Mouse (Mus musculus): ENCODE results near the gene Camsap1.
A peak's percentile ranks its signal among the peaks of the same experiment; 100 is the strongest.

Gene Camsap1

DNA sequence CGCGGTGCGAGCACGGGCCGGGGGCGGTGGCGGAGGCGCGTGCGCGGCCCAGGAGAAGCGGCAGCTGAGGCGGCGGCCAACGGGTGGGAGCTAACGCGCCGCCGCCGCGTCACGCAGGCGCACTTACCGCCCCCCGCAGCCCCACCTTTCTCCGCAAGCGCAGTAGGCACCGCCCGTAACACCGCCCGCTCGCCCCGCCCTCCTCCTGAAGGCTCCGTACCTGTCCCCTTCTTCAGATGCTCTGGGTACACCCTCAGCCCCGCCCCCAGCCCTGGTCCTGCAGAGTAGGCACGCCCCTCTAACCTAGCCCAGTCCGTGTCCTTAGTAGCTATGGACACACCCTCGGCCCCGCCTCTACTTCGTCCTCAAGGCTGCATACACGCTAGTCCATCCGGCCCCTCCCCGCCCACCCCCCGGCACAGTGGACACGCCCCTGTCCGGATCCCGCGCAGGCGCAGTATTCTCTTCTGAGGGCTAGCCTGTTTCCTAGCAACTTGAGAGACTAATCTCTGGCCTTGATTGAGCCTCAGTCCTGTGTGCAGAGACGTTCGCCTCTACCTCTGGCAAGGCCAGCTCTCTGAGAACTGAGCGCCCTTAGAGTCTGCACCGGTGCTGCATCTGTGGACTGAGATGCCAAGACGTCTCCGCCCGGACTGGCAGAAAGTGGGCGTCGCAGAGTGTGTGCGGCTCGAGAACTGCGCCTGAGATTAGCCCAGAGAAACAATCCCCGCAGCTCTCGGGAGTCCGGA, at the start of gene Camsap1:
Camsap1 (minus strand) TSS at position 124 of the 749 bp plus-strand sequence.
- DNase-seq (ENCODE audit: low spot score in 2 of 2) = peak; percentile 100

DNA sequence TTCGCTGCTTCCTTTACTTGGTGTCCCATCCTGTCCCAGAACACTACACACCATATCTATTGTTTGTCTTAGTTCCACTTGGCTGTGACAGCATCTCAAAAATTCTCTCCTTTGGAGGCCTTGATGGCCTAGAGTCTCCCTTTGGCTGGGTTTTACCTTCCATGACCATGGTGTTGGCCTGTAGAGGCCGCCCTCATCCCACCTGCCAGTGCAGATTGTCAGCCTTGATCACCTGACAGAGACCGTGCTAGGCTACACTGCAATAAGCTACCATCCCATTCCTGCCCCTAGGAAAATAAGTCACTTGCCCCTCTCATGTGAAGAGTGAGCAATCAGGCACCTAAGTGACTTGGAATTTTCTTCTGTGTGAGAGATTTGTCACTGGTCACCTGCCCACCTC, 47.2 kb upstream of the Camsap1 start:
- no peak for DNase-seq (ENCODE audit: low spot score in 2 of 2)

DNA sequence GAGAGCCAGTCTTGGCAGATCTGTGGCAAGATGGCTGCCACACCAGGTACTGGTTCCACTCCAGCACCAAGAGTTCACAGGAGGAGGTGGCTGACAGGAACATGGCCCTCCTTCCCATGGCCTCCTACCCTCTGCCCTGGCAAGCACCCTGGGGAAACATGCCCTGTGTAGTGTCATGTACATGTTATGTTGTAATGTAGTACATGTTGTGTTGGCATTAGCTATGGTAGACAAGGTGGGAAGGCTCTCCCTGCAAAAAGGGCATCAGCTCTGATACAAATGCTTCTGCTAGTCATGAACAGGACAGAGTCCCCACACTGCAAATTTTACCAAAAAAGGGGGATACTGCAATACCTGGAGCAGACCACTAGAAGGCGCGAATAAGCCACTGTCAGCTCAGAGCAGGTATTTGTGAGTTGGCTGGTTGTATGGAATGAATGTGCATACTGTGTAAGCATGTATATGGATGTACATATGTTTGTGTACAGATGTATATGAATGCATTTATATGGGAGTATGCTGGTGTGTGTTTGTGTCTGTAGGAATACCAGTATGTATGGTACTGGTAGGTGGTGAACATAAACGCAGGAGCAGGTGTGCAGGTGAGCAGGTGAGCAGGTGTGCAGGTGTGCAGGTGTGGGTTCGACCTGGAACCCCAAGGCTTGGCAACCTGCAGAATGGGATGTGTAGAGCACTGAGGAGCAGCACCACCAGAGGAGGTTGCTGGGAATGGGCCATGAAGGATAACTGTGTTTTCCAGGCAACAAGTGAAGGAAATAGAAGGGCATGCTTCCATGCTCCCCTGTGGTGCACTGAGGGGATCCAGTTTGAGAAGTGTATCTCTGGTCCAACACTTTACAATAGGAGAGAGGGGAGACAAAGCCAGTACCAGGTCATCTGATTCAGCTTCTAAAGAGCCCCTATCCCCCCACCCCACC, 41.3 kb upstream of the Camsap1 start:
- DNase-seq (ENCODE audit: low spot score in 2 of 2) = no peak

DNA sequence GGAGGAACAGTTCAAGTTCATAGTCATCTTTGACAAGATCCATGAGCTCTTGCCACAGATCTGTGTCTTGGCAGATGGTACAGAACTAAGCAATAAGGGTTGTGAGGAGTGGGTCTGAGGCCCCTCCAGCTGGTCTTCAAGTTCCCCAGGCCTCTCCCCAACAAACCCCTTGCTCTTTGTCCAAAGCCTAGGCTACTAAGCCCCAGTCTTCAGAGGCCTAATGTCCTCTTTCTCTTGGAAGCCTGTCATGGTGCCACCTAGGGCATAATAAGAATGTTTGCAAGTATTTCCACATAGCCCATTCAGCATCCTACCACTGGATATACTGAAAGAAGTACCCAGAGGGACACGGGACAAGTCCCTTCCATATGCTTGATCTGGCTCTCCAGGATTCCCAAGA, 39.5 kb upstream of the Camsap1 start:
- DNase-seq (ENCODE audit: low spot score in 2 of 2) = no peak

DNA sequence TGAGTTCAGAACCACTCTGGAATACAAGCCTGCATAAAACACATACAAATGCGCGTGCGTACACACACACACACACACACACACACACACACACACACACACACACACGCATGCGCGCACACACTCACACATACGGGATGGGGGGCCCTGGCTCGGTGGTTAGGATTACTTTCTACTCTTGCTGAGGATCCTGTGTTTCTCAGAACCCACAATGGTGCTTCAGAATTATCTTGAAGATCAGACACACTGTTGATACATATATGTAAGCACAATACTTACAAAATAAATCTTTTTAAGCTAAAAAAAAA, 39.1 kb upstream of the Camsap1 start:
- DNase-seq (ENCODE audit: low spot score in 2 of 2) = no peak

DNA sequence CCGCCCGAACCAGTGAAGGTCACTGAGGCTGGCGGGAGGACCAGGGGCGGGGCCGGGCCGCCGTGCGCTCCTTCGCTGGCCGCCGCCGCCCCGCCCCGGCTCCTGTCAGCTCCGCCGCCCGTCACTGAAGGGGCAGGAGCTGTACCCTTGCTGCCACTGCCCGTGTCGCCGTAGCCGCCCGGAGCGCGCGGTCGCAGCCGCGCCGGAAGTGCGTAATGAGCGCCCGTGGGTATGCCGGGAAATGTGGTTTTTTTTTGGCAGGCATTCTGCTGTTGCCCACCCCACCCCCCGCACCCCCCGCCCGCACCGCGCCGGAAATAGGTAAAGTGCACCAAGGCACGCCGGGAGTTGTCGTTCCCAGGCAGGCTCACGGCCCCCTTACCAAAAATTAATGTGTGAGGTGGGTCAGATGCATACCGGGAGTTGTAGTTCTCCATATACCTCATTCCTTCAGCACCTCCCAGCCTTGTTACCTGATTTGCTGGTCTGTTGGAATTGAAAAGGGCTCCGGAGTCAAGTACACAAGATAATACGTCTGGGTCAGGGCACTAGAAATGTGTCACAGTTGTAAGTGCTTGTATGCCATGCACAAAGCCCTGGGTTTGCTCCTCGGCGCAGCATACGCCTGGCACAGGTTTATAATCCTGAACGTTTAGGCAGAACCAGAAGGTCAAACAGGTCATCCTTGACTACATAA, 38.6 kb upstream of the Camsap1 start, which contains the start of gene Ubac1:
Ubac1 (minus strand) TSS at position 187 of the 697 bp plus-strand sequence.
- peak; percentile 84 for DNase-seq (ENCODE audit: low spot score in 2 of 2)

DNA sequence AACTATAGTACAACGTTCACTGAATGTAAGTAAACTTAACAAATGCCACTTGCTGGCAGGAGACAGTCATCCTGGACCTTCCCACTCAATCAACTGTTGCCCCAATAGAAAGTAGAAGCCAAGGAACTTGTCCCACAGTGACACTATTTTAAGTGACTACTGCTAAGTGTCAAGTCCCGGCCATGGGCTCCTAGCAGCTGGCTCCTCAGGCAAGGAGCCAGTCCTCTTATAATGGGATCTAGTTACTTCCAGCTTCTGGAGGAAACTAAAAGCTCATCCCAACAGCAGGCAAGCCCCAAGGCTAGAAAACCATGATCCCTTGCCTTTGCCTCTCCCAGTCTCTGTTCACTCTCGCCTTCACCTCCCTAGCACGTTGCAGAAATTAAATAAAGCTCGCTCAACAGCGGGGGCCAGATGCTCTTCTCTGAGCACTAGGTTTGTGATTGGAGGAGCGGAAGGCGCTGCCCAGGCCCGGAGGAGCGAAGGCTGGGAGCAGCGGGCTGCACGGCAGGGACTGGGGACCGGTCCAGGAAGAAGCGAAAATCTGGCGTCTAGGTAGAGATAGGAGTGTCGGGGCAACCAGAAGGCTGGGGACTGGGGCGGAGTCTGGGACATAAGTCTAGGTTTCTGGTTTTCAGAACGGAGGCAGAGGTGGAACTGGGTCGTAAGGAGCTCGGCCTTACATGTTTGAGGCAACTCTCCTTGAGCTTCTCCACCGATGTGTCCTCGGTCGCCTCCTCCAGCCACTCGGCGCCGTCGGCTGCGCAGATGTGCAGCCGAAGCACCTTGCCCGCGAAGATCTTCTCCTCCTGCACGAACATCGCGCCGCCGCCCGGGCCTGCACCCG, 37.9 kb upstream of the Camsap1 start:
- peak in 1 of 2 experiments; percentile 37 for DNase-seq (ENCODE audit: low spot score in 2 of 2)

DNA sequence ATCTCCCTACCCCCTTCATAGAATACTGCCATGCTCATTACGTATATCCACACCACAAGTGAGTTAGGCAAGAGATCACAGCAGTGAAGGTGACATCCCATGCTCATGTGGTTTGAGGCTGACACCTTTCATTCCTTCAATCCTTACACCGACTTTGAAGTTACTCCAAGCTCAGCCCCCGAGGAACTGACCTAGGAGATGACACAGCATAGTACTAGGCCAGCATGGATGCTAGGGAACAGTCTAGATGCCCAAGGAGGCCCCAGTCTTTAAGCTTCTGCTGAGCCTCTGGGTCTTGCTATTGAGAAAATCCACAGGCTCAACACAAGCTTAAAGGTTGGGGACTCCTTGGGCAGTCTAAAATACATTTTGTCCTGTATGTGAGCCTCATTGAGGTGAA, 36.8 kb upstream of the Camsap1 start:
- no peak for DNase-seq (ENCODE audit: low spot score in 2 of 2)

DNA sequence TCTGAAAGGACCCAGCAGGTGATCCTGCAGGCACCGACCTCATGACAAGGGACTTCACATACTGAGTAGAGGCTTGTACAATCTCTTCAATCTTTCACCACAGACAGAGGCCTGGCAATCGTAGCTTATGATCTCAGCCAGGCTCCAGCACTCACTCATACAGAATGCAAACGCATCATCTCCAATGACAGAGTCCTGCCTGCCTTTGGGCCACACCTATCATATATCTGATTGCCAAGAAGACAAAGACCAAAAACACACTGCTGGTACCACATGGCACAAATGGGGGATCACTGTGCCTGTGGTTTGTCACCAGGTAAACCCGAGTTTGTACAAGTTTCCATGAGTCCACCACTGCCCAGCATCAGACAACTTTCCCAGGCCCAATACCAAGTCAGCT, 34.2 kb upstream of the Camsap1 start:
- DNase-seq (ENCODE audit: low spot score in 2 of 2) = no peak

DNA sequence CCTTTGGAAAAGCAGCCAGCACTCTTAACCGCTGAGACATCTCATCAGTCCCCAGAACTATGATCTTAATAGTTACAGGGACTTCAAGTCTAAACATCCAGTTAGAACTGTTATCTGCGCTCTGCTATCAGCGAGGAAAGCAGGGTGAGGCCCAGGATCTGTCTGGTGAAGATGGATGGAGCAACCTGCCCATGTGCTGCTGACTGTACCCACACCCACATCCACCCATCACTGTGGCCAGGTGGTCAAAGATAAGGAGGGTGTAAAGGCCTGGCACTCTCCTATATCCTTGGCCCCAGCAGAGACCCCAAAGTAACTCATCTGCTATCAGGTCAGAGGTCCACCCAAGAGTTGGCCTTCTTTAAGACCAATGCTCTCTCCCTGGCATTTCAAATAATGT, 30.6 kb upstream of the Camsap1 start:
- no peak for DNase-seq (ENCODE audit: low spot score in 2 of 2)

DNA sequence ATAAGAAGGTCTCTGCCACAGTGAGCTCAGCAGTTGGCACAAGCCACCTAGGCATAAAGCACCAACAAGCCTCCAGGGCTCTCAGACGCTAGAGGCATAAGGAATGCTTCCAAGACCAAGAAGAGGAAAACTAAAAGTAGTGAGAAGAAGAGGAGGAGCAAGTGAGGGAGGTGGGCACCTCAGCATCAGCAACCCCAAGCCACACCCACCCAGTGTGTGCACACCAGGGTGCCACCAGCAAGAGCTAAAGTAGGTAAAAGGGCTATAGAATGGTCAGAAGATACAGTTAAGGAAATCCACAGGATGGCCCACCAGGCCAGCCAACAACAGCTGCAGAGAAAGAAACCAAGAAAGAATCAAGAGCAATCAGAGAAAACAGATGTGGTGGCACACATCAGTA, 28.3 kb upstream of the Camsap1 start:
- no peak for DNase-seq (ENCODE audit: low spot score in 2 of 2)

DNA sequence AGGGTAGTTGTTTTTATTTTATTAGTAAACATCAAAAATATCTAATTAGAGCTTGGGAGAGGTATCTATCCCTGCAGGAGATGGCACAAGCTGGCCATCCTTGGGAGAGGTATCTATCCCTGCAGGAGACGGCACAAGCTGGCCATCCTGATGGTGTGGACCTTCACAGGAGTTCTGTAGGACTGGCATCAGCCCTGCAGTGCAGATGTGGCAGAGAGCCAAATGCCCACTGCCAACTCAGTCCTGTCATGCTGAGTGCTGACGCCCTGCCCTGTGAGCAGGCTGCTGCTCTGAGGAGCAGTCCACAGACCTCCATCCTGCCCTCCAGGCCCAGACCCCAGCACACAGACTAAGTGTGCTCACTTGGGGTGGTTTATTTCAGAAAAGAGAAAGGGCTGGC, 18.9 kb upstream of the Camsap1 start:
- DNase-seq (ENCODE audit: low spot score in 2 of 2) = no peak

DNA sequence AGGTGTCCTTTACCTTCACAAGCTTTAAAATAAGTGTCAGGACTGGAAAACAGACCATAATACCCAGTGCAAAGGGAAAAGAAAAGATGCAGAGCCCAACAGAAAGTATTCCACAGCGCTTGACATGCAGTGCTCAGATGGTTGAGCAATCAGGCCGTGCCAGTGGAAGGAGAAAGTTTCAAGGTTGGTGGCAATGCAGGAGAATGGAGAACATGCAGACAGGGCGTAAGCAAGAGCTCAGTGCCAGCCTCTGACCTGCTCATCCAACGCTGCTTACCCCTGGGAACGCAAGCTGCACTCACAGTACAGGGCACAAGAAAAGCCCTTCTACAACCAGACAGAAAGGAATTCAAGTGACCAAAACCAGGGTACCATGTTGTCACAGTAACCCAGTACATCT, 18.1 kb upstream of the Camsap1 start:
- no peak for DNase-seq (ENCODE audit: low spot score in 2 of 2)

DNA sequence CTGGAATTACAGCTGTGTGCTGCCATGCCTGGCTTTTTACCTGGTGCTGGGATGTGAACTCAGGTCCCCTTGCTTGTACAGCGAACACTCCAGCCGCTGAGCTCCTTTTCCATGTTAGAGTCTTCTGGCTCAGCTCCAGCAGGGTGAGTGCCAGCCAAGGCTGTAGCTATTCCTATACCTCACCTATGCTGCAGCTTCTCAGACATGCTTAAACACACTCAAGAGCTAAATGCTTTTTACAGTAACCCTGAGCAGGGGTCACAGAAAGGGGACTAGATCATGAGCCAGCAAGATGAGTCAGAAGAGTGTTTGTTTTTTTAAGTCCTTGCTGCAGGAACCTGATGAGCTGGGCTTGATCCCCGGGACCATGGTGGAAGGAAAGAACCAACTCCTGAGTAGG, 14.6 kb upstream of the Camsap1 start:
- DNase-seq (ENCODE audit: low spot score in 2 of 2) = no peak

DNA sequence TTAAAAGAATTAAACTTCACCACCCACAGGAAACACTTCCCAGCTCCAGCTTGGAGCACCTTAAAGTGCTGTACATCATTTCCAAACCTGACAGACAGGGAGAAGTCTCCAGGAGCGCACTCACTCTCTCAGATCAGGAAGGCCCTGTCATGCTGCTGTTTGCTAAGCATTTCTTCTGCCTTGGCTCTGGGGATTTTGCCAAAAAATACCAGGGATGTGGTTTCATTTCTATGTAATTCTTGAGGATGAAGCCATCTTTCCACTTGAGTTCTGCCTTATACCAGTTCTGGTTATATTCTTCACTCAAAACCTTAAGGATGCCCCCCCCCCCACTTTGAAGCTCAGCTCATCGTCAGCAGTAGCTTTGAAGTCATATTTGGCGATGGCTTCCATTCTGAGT, 11.7 kb upstream of the Camsap1 start:
- no peak for DNase-seq (ENCODE audit: low spot score in 2 of 2)

DNA sequence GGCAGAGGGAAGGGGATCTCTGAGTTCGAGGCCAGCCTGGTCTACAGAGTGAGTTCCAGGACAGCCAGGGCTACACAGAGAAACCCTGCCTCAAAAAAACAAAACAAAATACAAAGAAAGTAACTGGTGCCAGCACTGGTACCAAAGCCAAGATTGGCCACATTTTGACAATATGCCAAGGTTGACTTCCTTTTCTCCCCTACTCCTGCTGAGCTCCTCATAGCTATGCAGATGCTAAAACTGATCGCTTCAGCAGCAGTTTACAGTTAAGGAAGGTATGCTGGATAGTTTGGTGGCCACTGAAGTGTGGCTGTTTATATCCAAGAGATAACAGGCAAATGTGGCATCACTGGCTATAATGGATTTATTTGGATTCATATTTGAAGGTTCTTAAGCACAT, 9.2 kb upstream of the Camsap1 start:
- no peak for DNase-seq (ENCODE audit: low spot score in 2 of 2)

DNA sequence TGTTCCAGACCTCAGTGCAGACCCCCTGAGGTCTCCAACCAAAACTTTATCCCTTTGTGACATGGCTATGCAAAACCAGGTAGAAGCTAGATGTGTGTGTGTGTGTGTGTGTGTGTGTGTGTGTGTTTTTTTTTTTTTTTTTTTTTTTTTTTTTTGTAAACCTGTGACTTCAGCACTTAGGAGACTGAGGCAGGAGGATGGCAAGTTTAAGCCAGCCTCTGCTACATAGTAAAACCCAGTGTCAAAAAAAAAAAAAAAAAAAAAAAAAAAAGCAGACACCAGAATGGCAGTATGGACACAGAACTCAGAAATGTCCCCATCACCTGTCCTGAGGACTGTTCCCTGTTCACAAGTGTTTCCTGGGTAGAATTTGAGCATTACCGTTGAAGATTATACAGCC, 6.6 kb upstream of the Camsap1 start:
- DNase-seq (ENCODE audit: low spot score in 2 of 2) = no peak

DNA sequence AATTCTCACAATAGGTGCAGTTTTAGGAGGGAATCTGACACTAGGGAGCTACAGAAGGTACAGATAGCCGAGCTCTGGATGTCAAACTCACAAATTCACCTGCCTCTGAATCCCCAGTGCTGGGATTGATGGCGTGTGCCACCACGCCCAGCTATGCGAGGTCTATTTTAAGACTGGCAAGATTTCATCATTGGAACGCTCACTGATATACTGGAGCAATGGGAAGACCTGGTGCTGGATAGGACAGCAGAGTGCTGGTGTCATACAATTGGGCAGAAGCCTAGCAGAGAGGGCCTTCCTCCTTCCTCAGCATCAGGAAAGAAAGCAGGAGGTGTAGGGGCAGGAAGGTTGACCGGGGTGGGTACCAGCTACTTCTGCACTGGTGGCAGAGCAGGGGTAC, 4.7 kb upstream of the Camsap1 start:
- no peak for DNase-seq (ENCODE audit: low spot score in 2 of 2)

DNA sequence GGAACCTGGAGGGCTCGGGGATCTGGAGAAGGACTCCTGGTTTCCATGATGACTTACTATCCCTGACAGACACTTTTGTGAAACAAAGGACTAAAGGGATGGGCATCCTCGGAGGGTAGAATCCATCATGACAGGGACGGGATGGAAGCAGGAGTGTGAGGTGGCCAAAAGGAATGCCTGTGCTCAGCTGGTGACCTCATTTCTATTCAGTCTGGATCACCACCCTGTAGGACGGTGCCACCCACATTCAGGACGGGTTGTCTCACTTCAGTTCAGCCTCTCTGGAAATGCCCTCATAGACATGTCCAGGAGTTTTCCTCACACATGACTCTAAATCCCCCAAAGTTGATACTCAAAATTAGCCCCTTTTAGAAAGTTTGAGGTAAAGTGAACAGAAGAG, 3.5 kb upstream of the Camsap1 start:
- no peak for DNase-seq (ENCODE audit: low spot score in 2 of 2)

DNA sequence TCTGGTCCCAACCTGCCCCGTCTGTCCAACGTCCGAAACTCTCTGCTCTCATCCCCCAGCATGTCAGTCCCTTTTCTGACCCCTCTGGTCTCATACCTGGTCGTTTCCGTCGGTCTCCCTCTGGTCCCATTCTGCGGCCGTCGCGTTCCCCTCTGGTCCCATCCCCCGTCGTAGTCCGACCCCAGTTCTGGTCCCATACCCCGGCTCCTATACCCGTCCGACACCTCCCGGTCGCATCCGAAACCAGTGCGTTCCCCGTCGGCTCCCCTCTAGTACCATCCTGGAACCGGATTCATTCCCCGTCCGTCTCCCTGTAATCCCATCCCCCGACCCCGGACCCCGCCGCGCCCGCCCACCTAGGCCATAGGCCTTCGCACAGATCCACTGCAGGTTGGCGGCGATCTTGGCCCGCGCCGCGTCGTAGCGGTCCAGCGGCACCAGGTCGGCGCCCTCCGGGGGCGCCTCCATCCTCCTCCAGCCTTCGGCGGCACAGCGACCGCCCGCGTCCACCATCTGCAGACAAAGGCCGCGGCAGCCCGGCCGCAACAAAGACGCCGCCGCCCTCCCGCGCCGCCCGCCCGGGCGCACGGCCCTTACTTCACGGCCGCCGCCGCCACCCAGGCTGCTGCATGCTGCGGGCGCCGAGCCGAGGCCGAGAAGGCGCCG, 523 bp downstream of the Camsap1 start:
- peak in 1 of 2 experiments; percentile 63 for DNase-seq (ENCODE audit: low spot score in 2 of 2)

DNA sequence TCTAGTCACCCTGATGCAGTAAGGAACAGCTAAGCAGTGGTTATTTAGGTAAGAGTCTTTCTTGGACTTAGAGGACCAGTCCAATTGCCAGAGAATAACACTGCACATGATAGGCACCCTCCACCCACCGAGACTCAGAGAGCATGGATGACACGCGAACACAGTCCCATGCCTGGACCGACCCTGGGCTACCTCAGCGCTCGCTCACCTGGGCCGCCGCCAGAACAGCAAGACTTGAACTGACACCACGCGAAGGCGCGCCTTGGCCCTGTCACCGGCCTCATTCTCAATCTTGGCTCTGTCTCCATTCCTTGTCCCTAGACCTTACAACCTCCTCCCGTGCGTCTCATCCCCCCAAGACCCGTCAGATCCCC, 1.0 kb downstream of the Camsap1 start:
- DNase-seq (ENCODE audit: low spot score in 2 of 2) = peak; percentile 38 to 64

All from urinary bladder, postnatal 4 days (tissue).